ENCODE assay signal across 15 mouse cellular contexts in the genomic region with DNA sequence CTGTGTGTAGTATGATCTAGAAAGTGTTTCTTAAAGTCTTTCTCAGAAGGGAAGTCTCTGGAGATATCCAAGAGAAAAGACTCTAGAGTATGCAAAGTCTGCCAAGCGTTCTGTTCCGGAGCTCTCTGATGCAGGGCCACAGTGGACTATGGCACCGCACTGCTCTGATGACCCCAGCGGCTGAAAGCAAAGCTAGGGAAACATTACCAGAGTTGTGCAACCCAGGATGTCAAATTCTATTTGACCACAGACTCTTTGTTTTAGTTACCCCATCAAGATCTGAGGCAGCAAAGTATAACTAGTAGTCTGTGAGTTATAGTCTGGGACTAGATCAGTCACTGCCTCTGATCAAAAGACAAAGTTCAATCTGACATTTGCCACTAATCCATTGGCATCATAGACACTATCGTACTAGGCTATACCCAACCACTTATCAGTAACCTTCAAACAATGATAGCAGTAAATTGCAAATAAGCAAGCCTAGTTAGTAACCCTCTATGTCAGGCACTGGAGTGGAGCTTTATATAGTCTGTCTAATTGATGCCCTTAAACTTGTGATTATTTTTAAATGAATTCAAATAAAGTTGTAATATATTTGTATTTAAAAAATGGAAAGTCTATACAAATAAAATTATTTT.
DNase-seq lines count a peak whose midpoint lies in the region; ATAC-seq and TF ChIP-seq lines count a peak whose summit lies in the region.
"Had no signal": no experiment of that assay in that cellular context is flagged by ENCODE, and none has a peak within 500 bp of the region (broad histone marks: within the 10 kb centered on the region; RNA-seq: fewer than 3 reads in every experiment).

No protein-coding gene starts in this region.

- no peak overlapping the region for H3K4me3 ChIP-seq in intestine, postnatal 0 days (ENCODE audit: low read depth, low read length)
- H3K4me3 ChIP-seq in liver, embryonic 16.5 days (ENCODE audit: low read depth, low read length) = no peak overlapping the region
- no peak overlapping the region for H3K4me3 ChIP-seq in hindbrain, embryonic 12.5 days
- H3K4me3 ChIP-seq: heart, embryonic 12.5 days; limb, embryonic 15.5 days had no signal

- no peaks in the 10 kb centered on the region for H3K36me3 ChIP-seq in intestine, postnatal 0 days (ENCODE audit: control insufficient read depth, insufficient read depth)
- H3K36me3 ChIP-seq in liver, embryonic 16.5 days (ENCODE audit: control insufficient read depth, insufficient read depth) = no peaks in the 10 kb centered on the region
- H3K36me3 ChIP-seq in hindbrain, embryonic 12.5 days = no peaks in the 10 kb centered on the region
- H3K36me3 ChIP-seq: heart, embryonic 12.5 days; limb, embryonic 15.5 days had no signal

- 0 out of 2 replicates have a peak, but pooled peaks cover 6% of the 10 kb centered on the region for H3K4me1 ChIP-seq in intestine, postnatal 0 days (replicated peaks; ENCODE audit: control insufficient read depth, insufficient read depth, low read length)
- H3K4me1 ChIP-seq in liver, embryonic 16.5 days (ENCODE audit: control insufficient read depth, low read depth, low read length) = no peaks in the 10 kb centered on the region
- no peaks in the 10 kb centered on the region for H3K4me1 ChIP-seq in hindbrain, embryonic 12.5 days
- H3K4me1 ChIP-seq: heart, embryonic 12.5 days; limb, embryonic 15.5 days had no signal

- H3K27me3 ChIP-seq in intestine, postnatal 0 days (replicated peaks; ENCODE audit: control insufficient read depth, insufficient read depth, low read length) = no peaks in the 10 kb centered on the region
- H3K27me3 ChIP-seq in liver, embryonic 16.5 days (ENCODE audit: control insufficient read depth, insufficient read depth, low read depth, low read length) = no peaks in the 10 kb centered on the region
- H3K27me3 ChIP-seq in hindbrain, embryonic 12.5 days = no peaks in the 10 kb centered on the region
- H3K27me3 ChIP-seq: heart, embryonic 12.5 days; limb, embryonic 15.5 days had no signal

- H3K9ac ChIP-seq in intestine, postnatal 0 days (ENCODE audit: low read depth, low read length) = no peak overlapping the region
- no peak overlapping the region for H3K9ac ChIP-seq in liver, embryonic 16.5 days (ENCODE audit: low read depth, low read length)
- no peak overlapping the region for H3K9ac ChIP-seq in hindbrain, embryonic 12.5 days
- H3K9ac ChIP-seq: forebrain, postnatal 0 days; heart, embryonic 12.5 days; limb, embryonic 15.5 days had no signal

- H3K4me2 ChIP-seq in intestine, postnatal 0 days (replicated peaks; ENCODE audit: low read depth) = no peak overlapping the region
- H3K4me2 ChIP-seq in liver, embryonic 16.5 days (ENCODE audit: low read depth, low read length) = no peak overlapping the region
- no peak overlapping the region for H3K4me2 ChIP-seq in hindbrain, embryonic 12.5 days (replicated peaks)
- H3K4me2 ChIP-seq: heart, embryonic 12.5 days; limb, embryonic 15.5 days had no signal

- 0 out of 2 replicates have a peak, but pooled peaks have one; percentile 15 for ATAC-seq in common myeloid progenitor, adult 5-6 weeks (replicated peaks; ENCODE audit: low read depth, poor library complexity, severe bottlenecking)
- peak; percentile 71 for ATAC-seq in intestine, postnatal 0 days
- ATAC-seq in liver, embryonic 16.5 days (ENCODE audit: low read depth) = peak; percentile 89
- ATAC-seq in hindbrain, embryonic 12.5 days (ENCODE audit: low FRiP score) = no peak
- ATAC-seq in CD4-positive, CD25-positive, alpha-beta regulatory T cell, adult 4 months = no peak
- ATAC-seq: forebrain, postnatal 0 days had no signal

- H3K27ac ChIP-seq in intestine, postnatal 0 days (ENCODE audit: low read depth, low read length) = peak overlapping the region; percentile 54
- H3K27ac ChIP-seq in liver, embryonic 16.5 days (ENCODE audit: low read length) = peak overlapping the region; percentile 68
- no peak overlapping the region for H3K27ac ChIP-seq in hindbrain, embryonic 12.5 days
- H3K27ac ChIP-seq: limb, embryonic 15.5 days had no signal

- no peaks in the 10 kb centered on the region for H3K9me3 ChIP-seq in intestine, postnatal 0 days (ENCODE audit: control insufficient read depth)
- no peaks in the 10 kb centered on the region for H3K9me3 ChIP-seq in liver, embryonic 16.5 days (replicated peaks; ENCODE audit: control insufficient read depth, low read length)
- H3K9me3 ChIP-seq in hindbrain, embryonic 12.5 days (replicated peaks) = no peaks in the 10 kb centered on the region
- H3K9me3 ChIP-seq: heart, embryonic 12.5 days; limb, embryonic 15.5 days had no signal

- peak; percentile 71 to 87 for DNase-seq in kidney, postnatal 36 days
- DNase-seq in spleen, postnatal 36 days (ENCODE audit: low spot score in 2 of 2) = no peak
- no peak for DNase-seq in adrenal gland, adult 18-20 months (ENCODE audit: low spot score in 2 of 2)
- DNase-seq: cerebellum, adult 9-11 months; gastrocnemius, postnatal 10 days; heart, postnatal 4 days; thymus, adult 2 months had no signal

- no peak for TF ChIP-seq CTCF in intestine, postnatal 0 days (IDR thresholded peaks at IDR 0.05; ENCODE audit: low read depth)

- WGBS in intestine, postnatal 0 days = 48% methylated on average over 5 of the region's 5 CpGs
- 59% methylated on average over 5 of the region's 5 CpGs for WGBS in liver, embryonic 16.5 days (ENCODE audit: insufficient replicate concordance)
- 87% methylated on average over 5 of the region's 5 CpGs for WGBS in hindbrain, embryonic 12.5 days

Comparison
In these comparisons a context has a peak if more than half of its experiments do, and no peak if none do; other contexts are left out.
1. ATAC-seq: peak in common myeloid progenitor, adult 5-6 weeks (single experiment), intestine, postnatal 0 days (single experiment) and liver, embryonic 16.5 days (single experiment); none in hindbrain, embryonic 12.5 days (single experiment) and CD4-positive, CD25-positive, alpha-beta regulatory T cell, adult 4 months (single experiment).
2. DNase-seq: peak in kidney, postnatal 36 days (2 of 2); none in spleen, postnatal 36 days (0 of 2) and adrenal gland, adult 18-20 months (0 of 2).